Comparison of ENCODE assay signal across 8 mouse cellular contexts in genomic region chr13:64153751-64154267, GRCm38 (mm10). TPM values are rescaled to one million over a fixed set of nuclear protein-coding genes. Genes with fewer than 3 reads are reported as not detected.
DNase-seq lines count a peak whose midpoint lies in the region; ATAC-seq and TF ChIP-seq lines count a peak whose summit lies in the region.

No protein-coding gene starts in this region.

- TF ChIP-seq EP300 in ES-Bruce4 (IDR thresholded peaks at IDR 0.05; ENCODE audit: insufficient read depth, low read depth, low read length), result peak; percentile 64; the same call in 1 of the 2 replicates

- H3K4me3 ChIP-seq in ES-Bruce4 (ENCODE audit: low read depth, low read length), result peak overlapping the region; percentile 51
- peak overlapping the region; percentile 97 for H3K4me3 ChIP-seq in forebrain, embryonic 10.5 days
- H3K4me3 ChIP-seq in hindbrain, embryonic 11.5 days (ENCODE audit: low read depth, low read length), result peak overlapping the region; percentile 93
- peak overlapping the region; percentile 89 for H3K4me3 ChIP-seq in limb, embryonic 15.5 days
- H3K4me3 ChIP-seq in midbrain, embryonic 15.5 days, result peak overlapping the region; percentile 94
- peak overlapping the region; percentile 78 for H3K4me3 ChIP-seq in stomach, embryonic 16.5 days (replicated peaks; ENCODE audit: low read length)

- TF ChIP-seq CTCF in ES-Bruce4 (IDR thresholded peaks at IDR 0.05; ENCODE audit: low read depth, low read length), result no peak

- no peaks in the 10 kb centered on the region for H3K36me3 ChIP-seq in ES-Bruce4 (ENCODE audit: control insufficient read depth, insufficient read depth, low read length, poor library complexity, severe bottlenecking)
- H3K36me3 ChIP-seq in forebrain, embryonic 10.5 days (replicated peaks), result peaks cover 7% of the 10 kb centered on the region; the same call in 1 of the 2 replicates
- no peaks in the 10 kb centered on the region for H3K36me3 ChIP-seq in hindbrain, embryonic 11.5 days (ENCODE audit: control insufficient read depth, insufficient read depth, low read length)
- no peaks in the 10 kb centered on the region for H3K36me3 ChIP-seq in limb, embryonic 15.5 days
- no peaks in the 10 kb centered on the region for H3K36me3 ChIP-seq in midbrain, embryonic 15.5 days (replicated peaks)
- H3K36me3 ChIP-seq in stomach, embryonic 16.5 days (ENCODE audit: control insufficient read depth, insufficient read depth, low read length), result no peaks in the 10 kb centered on the region

- 1% methylated on average over 18 of the region's 18 CpGs for WGBS in forebrain, embryonic 10.5 days
- under 1% methylated on average over 18 of the region's 18 CpGs for WGBS in hindbrain, embryonic 11.5 days
- 2% methylated on average over 18 of the region's 18 CpGs for WGBS in limb, embryonic 15.5 days
- under 1% methylated on average over 18 of the region's 18 CpGs for WGBS in midbrain, embryonic 15.5 days
- 1% methylated on average over 18 of the region's 18 CpGs for WGBS in stomach, embryonic 16.5 days

- ATAC-seq in hindbrain, embryonic 11.5 days (ENCODE audit: low FRiP score), result peak; percentile 56
- ATAC-seq in limb, embryonic 15.5 days (ENCODE audit: insufficient number of reproducible peaks, low FRiP score, low TSS enrichment, low read depth), result no peak
- ATAC-seq in midbrain, embryonic 15.5 days (replicated peaks), result peak; percentile 32
- ATAC-seq in stomach, embryonic 16.5 days (ENCODE audit: insufficient read depth, low FRiP score), result peak; percentile 48

- H3K4me1 ChIP-seq in ES-Bruce4 (ENCODE audit: control insufficient read depth, insufficient read depth, low read length), result peaks cover 2% of the 10 kb centered on the region
- peaks cover 55% of the 10 kb centered on the region for H3K4me1 ChIP-seq in forebrain, embryonic 10.5 days
- H3K4me1 ChIP-seq in hindbrain, embryonic 11.5 days (replicated peaks; ENCODE audit: control insufficient read depth, insufficient read depth, low read length), result no peaks in the 10 kb centered on the region
- H3K4me1 ChIP-seq in limb, embryonic 15.5 days, result peaks cover 16% of the 10 kb centered on the region; the same call in 1 of the 2 replicates
- H3K4me1 ChIP-seq in midbrain, embryonic 15.5 days, result peaks cover 7% of the 10 kb centered on the region
- H3K4me1 ChIP-seq in stomach, embryonic 16.5 days (ENCODE audit: control insufficient read depth, insufficient read depth, low read length), result peaks cover 25% of the 10 kb centered on the region

- no peaks in the 10 kb centered on the region for H3K9me3 ChIP-seq in ES-Bruce4 (replicated peaks; ENCODE audit: control insufficient read depth, insufficient read depth, low read length, poor library complexity, severe bottlenecking)
- H3K9me3 ChIP-seq in forebrain, embryonic 10.5 days, result no peaks in the 10 kb centered on the region
- H3K9me3 ChIP-seq in hindbrain, embryonic 11.5 days (ENCODE audit: control insufficient read depth, low read length), result no peaks in the 10 kb centered on the region
- H3K9me3 ChIP-seq in limb, embryonic 15.5 days, result no peaks in the 10 kb centered on the region
- H3K9me3 ChIP-seq in midbrain, embryonic 15.5 days, result no peaks in the 10 kb centered on the region
- no peaks in the 10 kb centered on the region for H3K9me3 ChIP-seq in stomach, embryonic 16.5 days (replicated peaks; ENCODE audit: control insufficient read depth, low read length)

- TF ChIP-seq POLR2A in ES-Bruce4 (IDR thresholded peaks at IDR 0.05; ENCODE audit: insufficient read depth, low read length), result no peak

- peak overlapping the region; percentile 37 for H3K4me2 ChIP-seq in hindbrain, embryonic 11.5 days (replicated peaks; ENCODE audit: low read depth, low read length)
- H3K4me2 ChIP-seq in limb, embryonic 15.5 days, result peak overlapping the region; percentile 96
- peak overlapping the region; percentile 96 for H3K4me2 ChIP-seq in midbrain, embryonic 15.5 days
- peak overlapping the region; percentile 57 for H3K4me2 ChIP-seq in stomach, embryonic 16.5 days (ENCODE audit: low read depth, low read length)

- peak overlapping the region; percentile 58 for H3K9ac ChIP-seq in ES-Bruce4 (ENCODE audit: low read depth, poor library complexity, severe bottlenecking)
- no peak overlapping the region for H3K9ac ChIP-seq in hindbrain, embryonic 11.5 days (ENCODE audit: low read depth, low read length)
- 0 out of 2 replicates have a peak overlapping the region, but pooled peaks have one; percentile 33 for H3K9ac ChIP-seq in limb, embryonic 15.5 days
- H3K9ac ChIP-seq in midbrain, embryonic 15.5 days, result no peak overlapping the region
- H3K9ac ChIP-seq in stomach, embryonic 16.5 days (ENCODE audit: low read length), result peak overlapping the region; percentile 71

- H3K27me3 ChIP-seq in ES-Bruce4 (ENCODE audit: control insufficient read depth, insufficient read depth, low read length, poor library complexity, severe bottlenecking), result no peaks in the 10 kb centered on the region
- H3K27me3 ChIP-seq in forebrain, embryonic 10.5 days (ENCODE audit: poor library complexity, severe bottlenecking), result peaks cover 6% of the 10 kb centered on the region
- no peaks in the 10 kb centered on the region for H3K27me3 ChIP-seq in hindbrain, embryonic 11.5 days (ENCODE audit: control insufficient read depth, insufficient read depth, low read length)
- H3K27me3 ChIP-seq in limb, embryonic 15.5 days, result no peaks in the 10 kb centered on the region
- no peaks in the 10 kb centered on the region; the same call in 1 of the 2 replicates for H3K27me3 ChIP-seq in midbrain, embryonic 15.5 days (replicated peaks)
- H3K27me3 ChIP-seq in stomach, embryonic 16.5 days (ENCODE audit: control insufficient read depth, insufficient read depth, low read length), result no peaks in the 10 kb centered on the region

- peak; percentile 75 to 76 for DNase-seq in adrenal gland, postnatal 36 days
- DNase-seq in forebrain, embryonic 10.5 days (ENCODE audit: extremely low spot score, low spot score), result peak; percentile 61
- DNase-seq in hindbrain, embryonic 11.5 days (ENCODE audit: low spot score), result peak; percentile 67
- no peak for DNase-seq in frontal cortex, postnatal 36 days (ENCODE audit: low spot score in 2 of 2)

- peak overlapping the region; percentile 85 for H3K27ac ChIP-seq in ES-Bruce4 (ENCODE audit: insufficient read depth, low read length)
- peak overlapping the region; percentile 98 for H3K27ac ChIP-seq in forebrain, embryonic 10.5 days
- H3K27ac ChIP-seq in hindbrain, embryonic 11.5 days (ENCODE audit: low read depth, low read length), result no peak overlapping the region
- H3K27ac ChIP-seq in limb, embryonic 15.5 days, result peak overlapping the region; percentile 47; the same call in 1 of the 2 replicates
- no peak overlapping the region for H3K27ac ChIP-seq in midbrain, embryonic 15.5 days
- H3K27ac ChIP-seq in stomach, embryonic 16.5 days (ENCODE audit: low read length), result peak overlapping the region; percentile 60

RNA-seq across cellular contexts. Expression of gene Zfp367, which starts 0.8 kb away (rescaled TPM):
- polyA plus RNA-seq in ES-Bruce4 (2011; ENCODE audit: insufficient read depth, insufficient read length, low read depth, missing spikeins), result 24.9 and 32.2 TPM in 2 replicates
- 10 to 100 TPM; 23.7 to 32.5 TPM for total RNA-seq in adrenal gland, postnatal 36 days (2021)
- polyA plus RNA-seq in forebrain, embryonic 10.5 days (2016; fragmentation: Nextera tagmentation; extraction: Ambion mirVana), result 17.6 and 18.8 TPM in 2 replicates
- polyA plus RNA-seq in hindbrain, embryonic 11.5 days (2014; fragmentation: Nextera tagmentation; extraction: Ambion mirVana), result 20.3 and 21.8 TPM in 2 replicates
- polyA plus RNA-seq in limb, embryonic 15.5 days (2015; fragmentation: Nextera tagmentation; extraction: Ambion mirVana), result 21.0 and 21.2 TPM in 2 replicates
- 4.2 and 4.9 TPM in 2 replicates for polyA plus RNA-seq in midbrain, embryonic 15.5 days (2015; fragmentation: Nextera tagmentation; extraction: Ambion mirVana)
- polyA plus RNA-seq in stomach, embryonic 16.5 days (2015; fragmentation: Nextera tagmentation; extraction: Ambion mirVana), result 17.8 and 20.1 TPM in 2 replicates

RNA-seq across cellular contexts. Expression of gene Habp4, which starts 7.8 kb away (rescaled TPM):
- 7.0 and 10.9 TPM in 2 replicates for polyA plus RNA-seq in ES-Bruce4 (2011; ENCODE audit: insufficient read depth, insufficient read length, low read depth, missing spikeins)
- total RNA-seq in adrenal gland, postnatal 36 days (2021), result 10 to 100 TPM; 25.8 to 27.3 TPM
- 13.7 and 16.3 TPM in 2 replicates for polyA plus RNA-seq in forebrain, embryonic 10.5 days (2016; fragmentation: Nextera tagmentation; extraction: Ambion mirVana)
- 30.3 and 31.0 TPM in 2 replicates for polyA plus RNA-seq in hindbrain, embryonic 11.5 days (2014; fragmentation: Nextera tagmentation; extraction: Ambion mirVana)
- polyA plus RNA-seq in limb, embryonic 15.5 days (2015; fragmentation: Nextera tagmentation; extraction: Ambion mirVana), result 18.7 and 21.5 TPM in 2 replicates
- polyA plus RNA-seq in midbrain, embryonic 15.5 days (2015; fragmentation: Nextera tagmentation; extraction: Ambion mirVana), result 39.0 and 41.4 TPM in 2 replicates
- polyA plus RNA-seq in stomach, embryonic 16.5 days (2015; fragmentation: Nextera tagmentation; extraction: Ambion mirVana), result 14.2 and 15.4 TPM in 2 replicates

RNA-seq across cellular contexts. Expression of gene Slc35d2, which starts 24.6 kb away (rescaled TPM):
- polyA plus RNA-seq in ES-Bruce4 (2011; ENCODE audit: insufficient read depth, insufficient read length, low read depth, missing spikeins), result 6.3 and 7.7 TPM in 2 replicates
- total RNA-seq in adrenal gland, postnatal 36 days (2021), result 1 to 10 TPM; 5.9 to 7.8 TPM
- 1.5 and 2.8 TPM in 2 replicates for polyA plus RNA-seq in forebrain, embryonic 10.5 days (2016; fragmentation: Nextera tagmentation; extraction: Ambion mirVana)
- 5.6 and 6.9 TPM in 2 replicates for polyA plus RNA-seq in hindbrain, embryonic 11.5 days (2014; fragmentation: Nextera tagmentation; extraction: Ambion mirVana)
- 6.3 and 7.5 TPM in 2 replicates for polyA plus RNA-seq in limb, embryonic 15.5 days (2015; fragmentation: Nextera tagmentation; extraction: Ambion mirVana)
- 0.82 and 1.1 TPM in 2 replicates for polyA plus RNA-seq in midbrain, embryonic 15.5 days (2015; fragmentation: Nextera tagmentation; extraction: Ambion mirVana)
- 6.2 and 7.2 TPM in 2 replicates for polyA plus RNA-seq in stomach, embryonic 16.5 days (2015; fragmentation: Nextera tagmentation; extraction: Ambion mirVana)

Comparison
In these comparisons a context has a peak if more than half of its experiments do, and no peak if none do; other contexts are left out.
1. H3K27ac ChIP-seq: peak in ES-Bruce4 (single experiment), forebrain, embryonic 10.5 days (single experiment), limb, embryonic 15.5 days (single experiment) and stomach, embryonic 16.5 days (single experiment); none in hindbrain, embryonic 11.5 days (single experiment) and midbrain, embryonic 15.5 days (single experiment).
2. H3K9ac ChIP-seq: peak in ES-Bruce4 (single experiment), limb, embryonic 15.5 days (single experiment) and stomach, embryonic 16.5 days (single experiment); none in hindbrain, embryonic 11.5 days (single experiment) and midbrain, embryonic 15.5 days (single experiment).
3. DNase-seq: peak in adrenal gland, postnatal 36 days (2 of 2), forebrain, embryonic 10.5 days (single experiment) and hindbrain, embryonic 11.5 days (single experiment); none in frontal cortex, postnatal 36 days (0 of 2).
4. H3K4me2 ChIP-seq: peak in every context shown above with its lines; median percentile 96 in limb, embryonic 15.5 days; 96 in midbrain, embryonic 15.5 days; 57 in stomach, embryonic 16.5 days; 37 in hindbrain, embryonic 11.5 days.
5. Peak in every context shown above with its lines, with median percentiles within 50 percentile points of each other: H3K4me3 ChIP-seq.